Mouse (Mus musculus) kidney, postnatal 10 days (tissue): ENCODE measurements at regions not wholly inside any gene's neighbourhood (a gene's known extent, or its start where the extent isn't known, plus 50 kb on each side); places are given as distances from the start of the nearest gene placed in this dataset.
"Not testable (repeated sequence)": the region's sequence is repeated elsewhere in the genome, so short reads cannot be mapped to it uniquely, and the experiment has no call there.

Source experiments
- DNase-seq: peaks from one replicate; pipeline ENCODE4 v3.0.0; 2021; ENCODE audit warnings: mixed read lengths

- DNase-seq = not testable (repeated sequence)
Observed at GRCm38 (mm10) chr15:53984006-53984405, 99.3 kb downstream of the Gm7489 start.

GRCm38 (mm10) chr15:53989888-53990287 lies 105.2 kb downstream of the Gm7489 start:
- no peak for DNase-seq

- DNase-seq = no peak
Observed at GRCm38 (mm10) chr15:53995199-53995868, 110.6 kb downstream of the Gm7489 start.

DNA sequence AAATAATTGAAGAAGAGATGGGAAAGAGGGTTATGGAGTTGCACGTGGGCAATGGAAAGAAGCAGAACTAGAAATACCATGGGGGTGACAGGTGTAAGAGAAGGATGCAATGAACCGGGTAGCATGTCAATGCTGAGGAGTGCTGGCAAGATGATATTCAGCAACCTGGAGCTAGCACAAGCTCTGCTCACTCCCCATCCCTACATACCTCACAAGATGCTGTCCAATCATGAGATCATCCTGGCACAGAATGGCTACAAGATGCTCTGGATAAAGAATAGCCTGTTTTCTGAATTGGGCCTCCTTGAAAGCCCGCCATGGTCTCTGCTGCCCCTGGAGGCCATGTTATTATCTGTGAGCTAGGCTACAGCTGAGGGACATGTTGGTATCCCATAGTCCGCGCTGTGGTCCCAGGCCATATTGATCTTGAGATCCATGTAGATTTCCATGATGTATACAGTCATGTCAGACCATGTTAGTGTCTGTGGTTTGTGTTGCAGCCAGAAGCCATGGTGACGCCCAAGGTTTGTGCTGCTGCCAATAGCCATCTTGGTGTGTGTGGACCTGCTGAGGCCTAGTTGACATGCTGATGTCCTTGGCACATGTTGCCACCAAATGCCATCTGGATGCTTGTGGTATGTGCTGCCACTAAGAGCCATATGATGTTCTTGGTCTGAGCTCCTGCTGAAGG lies 114.0 kb downstream of the Gm7489 start:
- no peak for DNase-seq

DNA sequence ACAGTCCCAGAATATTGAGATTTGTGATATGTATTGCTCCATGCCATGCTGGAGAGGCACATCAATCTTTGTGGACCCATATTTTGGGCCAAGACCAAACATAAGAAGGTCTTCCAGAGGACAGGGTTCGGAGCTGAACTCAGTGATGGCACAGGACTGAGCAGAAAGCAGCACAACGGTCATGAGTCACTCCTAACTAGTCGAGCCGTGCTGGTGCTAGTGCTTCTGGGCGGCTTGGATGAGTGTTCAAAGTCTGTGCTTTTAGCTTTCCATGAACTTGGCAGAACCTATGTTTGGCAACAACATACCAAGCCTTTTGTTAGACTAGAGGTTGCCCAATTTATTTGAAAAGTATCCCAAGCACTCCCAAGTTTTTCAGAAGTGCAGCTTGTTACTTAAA lies 149.1 kb downstream of the Gm7489 start:
- no peak for DNase-seq

GRCm38 (mm10) chr15:54050711-54051110 lies 166.0 kb downstream of the Gm7489 start:
- DNase-seq = no peak

- DNase-seq = peak; percentile 79
Observed at GRCm38 (mm10) chr15:54070005-54070634, 185.4 kb downstream of the Gm7489 start.

DNA sequence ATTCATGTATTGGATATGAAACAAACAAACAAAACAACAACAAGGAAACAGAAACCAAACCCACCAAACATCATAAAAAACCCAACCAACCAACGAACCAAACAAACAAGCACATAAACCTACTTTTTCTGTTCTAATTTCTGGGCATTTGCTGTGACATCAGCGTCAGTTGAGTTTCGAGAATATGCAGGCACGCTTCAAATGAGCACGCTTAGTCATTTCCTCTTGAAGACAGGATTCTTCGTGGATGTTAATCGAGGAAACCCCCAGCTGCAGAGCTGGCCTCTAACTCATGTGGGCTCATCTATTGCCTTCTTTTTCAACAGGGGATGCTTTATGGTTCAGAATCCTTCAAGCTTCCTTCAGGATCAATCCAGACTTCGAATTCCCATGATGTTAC lies 187.0 kb downstream of the Gm7489 start:
- DNase-seq = no peak

DNA sequence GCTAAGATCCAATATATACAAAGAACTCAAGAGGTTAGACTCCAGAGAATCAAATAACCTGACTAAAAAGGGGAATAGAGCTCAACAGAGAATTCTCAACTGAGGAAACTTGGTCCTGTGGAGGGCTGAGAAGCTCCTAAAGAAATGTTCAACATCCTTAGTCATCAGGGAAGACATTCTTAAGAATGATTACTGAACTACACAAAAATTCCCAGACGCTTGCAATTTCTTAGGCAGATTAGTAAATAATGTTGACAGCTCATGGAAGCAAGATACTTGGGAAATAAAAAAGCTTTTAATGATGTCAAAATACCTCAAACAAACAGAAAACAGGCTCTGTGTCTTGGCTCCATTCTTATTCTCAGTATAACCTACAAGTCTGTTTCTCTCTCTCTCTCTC lies 206.6 kb downstream of the Gm7489 start:
- no peak for DNase-seq

GRCm38 (mm10) chr15:54092386-54092785 lies 207.7 kb downstream of the Gm7489 start:
- DNase-seq = no peak

DNA sequence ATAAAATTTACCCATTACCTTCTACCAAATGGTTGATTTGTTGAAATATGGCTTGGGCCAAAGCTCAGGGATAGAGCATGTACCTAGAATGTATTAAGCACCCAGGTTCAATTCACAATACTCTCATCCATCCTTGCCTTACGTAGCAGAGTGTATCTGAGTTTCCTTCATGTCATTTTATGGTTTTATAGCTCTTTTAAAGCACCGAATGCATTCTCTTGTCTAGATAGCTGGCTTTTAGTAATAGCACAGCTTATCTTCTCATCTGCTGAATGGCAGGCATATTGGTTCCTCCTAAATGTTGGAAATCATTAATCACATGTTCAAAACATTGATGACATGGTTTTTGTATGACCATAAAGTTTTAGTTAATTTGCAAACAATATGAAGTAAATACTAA lies 212.8 kb downstream of the Gm7489 start:
- no peak for DNase-seq

DNA sequence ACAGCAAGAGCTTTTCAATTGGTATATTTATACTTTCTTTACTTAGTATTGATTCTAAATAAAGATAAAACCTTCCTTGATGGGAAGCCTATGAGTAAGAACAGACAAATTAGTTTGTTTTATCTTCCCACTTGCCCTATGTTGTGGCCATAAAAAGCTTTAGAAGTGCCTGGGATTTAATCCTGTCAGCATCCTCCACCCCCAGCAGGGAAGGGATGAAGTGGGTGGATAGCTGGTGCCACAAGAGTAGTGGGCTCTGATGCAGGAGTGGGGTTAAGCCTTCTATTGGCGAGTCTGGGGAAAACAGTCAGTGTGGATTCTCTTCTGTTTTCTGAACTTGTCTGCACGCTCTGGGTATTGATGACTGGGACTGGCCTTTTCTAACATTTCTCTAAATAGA lies 227.7 kb downstream of the Gm7489 start:
- DNase-seq = no peak

DNA sequence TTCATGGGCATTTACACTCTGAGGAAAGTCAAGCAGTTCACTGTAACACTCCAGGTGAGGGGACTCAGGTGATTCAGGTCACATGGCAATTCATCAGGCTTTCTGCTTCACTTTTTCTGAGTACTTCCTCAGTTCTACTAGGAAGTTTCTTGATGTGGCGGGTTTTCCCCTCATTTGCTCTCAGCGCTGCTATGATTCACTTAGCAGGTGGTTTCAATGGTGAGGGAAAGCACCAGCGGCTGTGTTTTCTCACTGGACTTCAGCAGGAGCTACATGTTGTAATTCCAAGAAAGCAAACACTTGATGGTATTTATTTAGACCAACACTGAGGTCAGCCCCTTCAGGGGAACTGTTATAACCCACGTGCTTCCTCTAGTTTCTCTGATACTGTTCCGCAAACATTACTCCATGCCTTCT lies 229.4 kb downstream of the Gm7489 start:
- DNase-seq = no peak

- DNase-seq = no peak
Observed at GRCm38 (mm10) chr15:54117967-54118538, 233.3 kb downstream of the Gm7489 start.

DNA sequence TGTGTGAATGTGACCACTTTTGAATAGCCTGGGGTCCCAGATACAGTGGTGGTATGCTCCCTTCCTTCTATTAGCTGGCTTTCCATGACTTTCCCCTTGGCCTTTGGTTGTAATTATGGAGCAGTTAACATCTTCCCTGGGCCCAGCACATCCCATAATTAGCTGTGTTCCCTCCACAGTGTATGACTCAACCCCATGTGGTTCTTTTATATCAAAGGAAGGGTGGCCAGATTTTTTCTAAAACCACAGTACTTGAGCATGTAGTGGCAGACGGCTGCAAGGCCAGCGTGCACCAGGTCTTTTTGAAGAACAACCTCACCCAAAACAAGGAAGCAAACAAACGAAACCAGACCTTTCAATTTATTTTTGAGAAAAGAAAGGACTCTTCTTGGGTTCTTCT lies 235.8 kb downstream of the Gm7489 start:
- no peak for DNase-seq

DNA sequence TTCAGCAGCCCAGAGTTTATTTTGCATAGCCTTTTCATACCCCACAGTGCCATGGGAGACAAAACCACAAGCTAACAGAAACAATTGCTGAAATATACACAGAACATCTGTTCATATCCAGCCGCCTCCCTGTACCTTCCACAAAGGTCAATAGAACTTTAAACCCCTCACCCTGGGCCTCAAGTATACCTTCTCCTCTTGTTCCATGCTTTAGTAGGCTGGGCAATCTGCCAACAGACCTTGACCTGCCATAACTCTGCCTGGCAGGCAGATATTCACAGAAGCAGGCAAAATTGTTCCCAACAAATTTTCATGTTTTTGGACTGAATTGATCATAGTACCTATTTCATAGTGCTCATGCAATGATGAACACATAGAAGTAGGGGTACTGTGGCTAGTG lies 279.6 kb downstream of the Gm7489 start:
- peak; percentile 61 for DNase-seq

GRCm38 (mm10) chr15:54167842-54168361 lies 283.2 kb downstream of the Gm7489 start:
- DNase-seq = no peak

DNA sequence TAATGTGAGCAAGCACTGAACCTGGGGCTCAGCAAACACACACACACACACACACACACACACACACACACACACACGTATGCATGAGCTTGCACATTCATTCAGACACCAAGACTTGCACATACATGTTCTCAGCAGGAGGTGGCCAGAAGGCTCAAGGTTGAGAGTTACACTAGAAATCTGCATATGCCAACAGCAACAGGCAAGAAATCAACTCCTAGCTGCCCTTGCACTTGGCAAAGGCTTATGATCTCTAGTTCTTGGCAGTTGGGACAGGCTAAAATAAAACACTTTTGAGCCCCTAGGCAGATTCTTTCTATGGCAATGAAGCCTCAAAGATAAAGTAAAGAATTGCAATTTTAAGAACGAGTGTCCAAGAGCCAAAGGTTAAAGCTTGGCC lies 292.5 kb downstream of the Gm7489 start:
- no peak for DNase-seq

DNA sequence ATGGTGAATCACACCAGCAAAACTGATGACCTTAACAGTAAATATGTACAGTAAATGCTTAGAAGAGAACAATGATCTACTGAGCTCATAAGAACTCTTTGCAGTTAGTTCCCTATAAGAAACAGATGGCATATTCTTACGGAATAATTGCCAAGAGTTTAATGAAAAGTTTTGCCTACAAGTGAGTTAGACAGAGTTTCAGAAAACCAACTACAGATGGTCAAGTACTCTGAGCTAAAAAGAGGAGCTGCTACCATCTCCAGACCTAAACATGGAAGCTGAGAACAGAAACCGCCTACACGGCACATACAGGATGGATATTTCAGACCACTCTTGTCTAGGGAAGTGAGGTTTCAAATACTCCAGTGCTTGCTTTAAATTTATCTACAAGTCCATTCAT lies 293.1 kb downstream of the Gm7489 start:
- DNase-seq = no peak
